Mouse (Mus musculus) cerebellum, postnatal 25 days (tissue): Measurements from ENCODE around the gene Akap2.

Source experiments
- DNase-seq, 2 experiments: peaks; one replicate each; pipeline ENCODE4 v3.0.0; 2021; ENCODE audit warnings: mixed read lengths in 2 of 2

Akap2 gene

DNA sequence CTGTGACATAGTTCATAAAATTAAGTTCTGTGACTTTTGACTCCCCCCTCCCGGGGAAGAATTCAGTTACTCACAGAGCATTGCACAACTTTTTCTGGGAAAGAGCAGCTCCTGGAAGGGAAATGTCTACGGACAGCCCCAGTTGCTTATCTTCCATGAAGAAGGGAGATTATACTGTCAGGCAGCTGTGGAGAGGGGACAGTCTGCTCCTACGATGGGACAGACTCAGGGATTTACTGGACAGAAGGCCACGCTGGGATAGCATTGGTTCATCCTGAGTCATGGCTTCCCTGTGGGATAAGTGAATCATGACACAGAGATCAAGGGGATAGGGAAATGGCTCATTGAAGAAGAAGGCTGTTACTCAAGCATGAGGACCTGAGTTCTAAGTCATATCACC lies 121.9 kb downstream of the Akap2 start:
- no peak for DNase-seq

DNA sequence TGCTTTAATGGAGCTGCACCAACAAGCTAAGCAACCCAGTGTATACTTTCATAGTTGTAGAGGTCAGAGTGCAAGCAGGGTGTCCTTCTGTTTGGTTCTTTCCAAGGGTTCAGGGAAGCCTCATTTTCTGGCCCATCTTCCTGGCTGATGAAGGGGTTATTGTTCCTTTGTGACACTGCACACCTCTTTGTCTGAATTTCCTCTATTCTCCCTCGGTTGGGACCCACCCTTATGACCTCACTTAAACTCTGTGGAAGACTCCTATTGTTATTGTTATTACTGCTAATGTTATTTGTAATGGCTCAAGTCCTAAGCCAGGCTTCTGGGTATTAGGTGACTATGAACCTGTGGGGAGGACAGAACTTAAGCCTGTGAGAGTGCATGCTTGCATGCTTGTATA lies 124.5 kb downstream of the Akap2 start:
- no peak for DNase-seq

DNA sequence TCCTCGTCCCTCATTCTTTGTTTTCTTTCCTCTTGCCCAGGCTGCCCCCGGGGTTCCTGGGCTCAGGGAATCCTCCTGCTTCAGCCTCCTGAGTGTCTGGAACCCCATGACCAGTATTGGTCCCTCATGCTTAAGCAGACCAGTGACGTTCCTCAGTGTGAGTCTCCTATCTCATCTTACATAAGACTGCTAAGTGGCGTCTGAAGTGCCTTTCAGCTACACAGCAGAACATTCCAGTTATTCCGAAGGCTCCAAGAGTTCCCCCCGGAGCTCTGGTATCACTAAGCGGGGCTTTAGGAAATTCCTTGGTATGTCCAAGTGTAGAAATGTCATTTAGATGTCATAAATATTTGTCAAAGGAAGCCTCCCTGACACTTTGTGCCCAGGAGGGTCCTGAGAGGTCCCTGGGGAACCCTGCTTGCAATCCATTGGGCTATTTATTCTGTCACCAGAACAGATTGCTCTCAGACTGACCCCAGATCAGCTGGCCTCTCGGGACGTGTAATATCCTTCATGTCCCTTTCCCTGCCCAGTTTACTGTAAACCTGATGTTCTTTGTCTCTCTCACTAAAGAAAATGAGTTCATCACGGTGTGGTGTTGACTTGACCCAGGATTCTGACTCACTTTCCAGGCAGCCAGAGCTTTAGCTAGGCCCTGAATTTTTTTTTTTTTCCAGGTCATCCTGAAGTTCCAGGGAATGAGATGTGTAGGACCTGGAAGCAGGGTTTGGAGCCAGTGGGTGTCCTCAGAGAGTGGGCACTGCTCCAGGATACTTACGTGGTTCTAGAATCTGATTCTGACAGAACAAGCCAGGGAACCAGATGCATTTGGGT lies 125.2 kb downstream of the Akap2 start:
- no peak for DNase-seq

DNA sequence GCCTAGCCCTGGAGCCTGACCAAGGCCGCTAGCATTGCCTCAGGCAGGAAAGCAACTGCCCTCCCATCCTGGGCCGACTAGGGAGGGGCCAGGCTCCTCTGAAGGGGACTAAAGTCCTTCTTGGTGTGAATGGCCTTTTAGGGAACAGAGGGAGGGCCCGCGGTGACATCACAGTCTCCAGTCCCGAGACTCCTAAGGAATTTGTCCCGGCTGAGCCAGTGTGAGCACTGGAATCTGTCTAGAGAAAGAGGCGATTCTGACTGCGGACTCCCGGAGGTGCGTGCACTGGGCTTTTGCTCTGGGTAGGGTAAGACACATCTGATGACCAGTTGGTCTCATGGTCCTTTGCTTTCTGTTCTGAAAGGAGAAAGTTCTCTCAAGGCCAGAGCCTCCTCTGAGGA lies 127.6 kb downstream of the Akap2 start:
- DNase-seq = peak; percentile 17 to 31

DNA sequence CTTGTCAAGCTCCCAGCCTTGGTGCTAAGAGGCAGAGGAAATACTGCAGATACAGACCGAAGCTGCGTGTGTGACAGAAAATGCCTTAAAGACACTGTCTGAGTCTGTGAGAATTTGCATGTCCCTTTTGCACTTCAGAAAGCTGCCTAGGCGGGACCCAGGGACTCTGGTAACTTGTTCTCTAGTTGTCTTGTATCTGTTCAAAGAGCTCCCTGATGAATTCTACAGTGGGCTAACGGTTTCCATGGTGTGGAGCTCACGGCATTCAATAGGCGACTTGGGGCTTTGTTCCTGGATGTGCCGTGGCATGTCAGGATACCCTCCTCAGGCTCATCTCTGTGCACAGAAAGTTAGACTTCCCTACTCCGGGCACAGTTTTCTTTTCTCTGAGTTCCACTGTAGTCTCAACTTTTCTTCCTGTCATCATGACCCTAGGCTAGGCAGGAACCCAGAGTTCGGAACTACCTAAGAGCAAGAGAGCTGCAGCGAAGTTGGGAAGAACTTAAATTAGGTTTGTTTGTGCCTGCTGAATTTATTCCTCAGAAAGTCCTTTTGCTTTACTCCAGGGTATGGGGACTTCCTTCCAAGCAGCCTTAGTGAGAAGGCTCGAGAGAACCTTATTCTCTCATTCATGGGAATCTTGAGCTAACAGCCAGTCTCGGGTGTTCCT lies 128.2 kb downstream of the Akap2 start:
- DNase-seq = no peak

DNA sequence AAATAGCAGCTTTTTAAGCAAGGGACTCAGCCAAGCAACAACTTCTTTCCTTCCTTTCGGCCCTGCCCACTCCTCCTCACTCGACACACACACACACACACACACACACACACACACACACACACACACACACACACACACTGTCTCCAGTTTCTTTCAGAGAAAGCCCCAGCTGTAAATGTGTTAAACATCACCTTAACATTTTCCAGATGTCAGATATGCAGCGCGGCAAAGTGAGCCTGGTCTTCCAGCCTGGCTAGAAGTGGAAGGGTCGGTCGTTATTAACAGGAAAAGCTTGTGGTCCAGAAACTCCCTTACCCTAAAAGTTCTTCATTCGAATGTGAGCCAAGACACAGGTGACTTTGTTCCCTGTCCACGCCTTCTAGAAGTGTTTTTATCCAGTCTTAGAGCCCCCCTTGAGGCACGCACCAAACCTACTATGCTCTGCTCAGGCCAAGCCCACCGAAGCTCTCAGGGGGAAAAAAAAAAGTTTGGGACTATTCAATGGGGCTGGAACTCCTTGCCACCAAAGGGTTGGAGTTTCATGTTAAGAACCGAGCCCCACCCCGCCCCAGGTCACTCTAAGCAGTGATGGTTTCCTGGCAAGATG lies 129.0 kb downstream of the Akap2 start:
- DNase-seq = no peak

DNA sequence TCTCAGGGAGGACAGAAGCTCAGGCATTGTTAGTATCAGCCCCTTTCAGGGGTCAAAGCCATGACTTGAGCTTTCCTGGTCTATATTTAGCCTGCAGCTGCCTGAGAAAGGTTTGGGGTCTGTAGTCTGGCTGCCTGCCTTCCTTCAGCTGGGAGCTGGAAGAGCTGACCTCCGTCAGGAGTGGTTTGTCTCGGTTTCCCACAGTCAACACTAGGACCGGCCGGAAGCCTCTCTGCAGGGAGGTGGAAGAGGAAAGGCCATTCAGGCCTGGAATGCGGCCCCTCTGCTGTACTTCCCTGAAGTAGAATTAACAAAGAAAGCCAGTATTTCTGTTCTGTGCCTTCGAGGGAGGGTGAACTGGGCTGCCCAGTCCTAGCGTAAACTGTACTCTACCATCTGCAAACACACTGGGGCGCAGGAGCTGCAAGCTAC lies 129.6 kb downstream of the Akap2 start:
- no peak for DNase-seq

DNA sequence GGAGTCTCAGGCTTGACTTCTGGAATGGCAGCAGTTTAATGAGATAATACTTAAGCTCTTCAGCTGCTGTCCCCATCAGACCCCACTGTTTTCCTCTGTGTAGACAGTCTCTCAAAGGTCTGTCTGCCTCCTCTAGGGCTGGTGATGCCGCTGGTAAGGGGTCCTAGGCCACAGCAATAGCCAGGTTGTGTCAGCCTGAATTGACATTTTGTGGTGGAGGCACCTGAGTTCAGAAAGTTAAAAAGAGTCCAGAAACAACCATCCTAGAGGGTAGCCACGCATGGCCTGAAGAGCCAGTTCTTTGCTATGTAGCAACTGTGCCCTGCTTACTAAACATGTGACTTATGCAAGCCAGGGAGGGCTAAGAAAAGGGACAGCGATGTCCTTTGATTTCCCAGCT lies 130.2 kb downstream of the Akap2 start:
- no peak for DNase-seq

DNA sequence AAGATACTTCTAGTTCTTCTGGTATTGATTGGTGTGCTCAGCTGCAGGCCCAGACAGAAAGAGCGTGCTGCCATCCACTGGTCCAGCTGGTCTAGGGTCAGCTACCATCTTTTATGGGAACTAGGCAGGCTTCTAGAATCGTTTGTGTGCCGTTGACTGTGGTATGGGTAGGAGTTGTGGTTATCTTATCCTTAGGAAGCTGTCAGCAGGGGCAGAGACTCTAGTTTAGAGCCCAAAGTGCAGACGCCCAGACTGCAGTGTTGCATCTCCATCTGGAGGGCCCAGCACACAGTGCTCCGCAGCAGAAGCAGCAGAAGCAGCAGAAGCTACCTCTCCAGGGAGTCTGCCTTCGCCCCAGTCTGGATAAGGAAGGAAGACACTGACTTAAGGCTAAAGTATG lies 132.0 kb downstream of the Akap2 start:
- DNase-seq = no peak

DNA sequence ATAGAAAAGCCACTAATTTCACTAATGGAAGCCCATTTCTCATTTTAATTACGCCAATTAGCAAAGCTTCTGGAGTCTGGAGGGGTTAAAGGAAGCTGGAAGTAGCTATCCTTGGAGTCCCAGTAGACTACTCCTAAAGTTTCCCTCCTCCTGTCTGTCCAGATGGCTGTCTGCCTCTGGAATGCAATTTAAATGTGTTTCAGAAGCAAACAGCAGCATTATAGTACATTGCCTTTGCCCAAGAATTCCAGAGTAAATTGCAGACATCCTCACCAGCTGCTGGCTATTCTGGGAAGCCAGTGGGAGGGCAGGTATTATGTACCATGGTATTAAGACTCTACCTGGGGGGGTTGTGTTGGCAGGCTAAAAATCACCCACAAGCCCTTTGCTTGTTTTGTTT lies 134.3 kb downstream of the Akap2 start:
- no peak for DNase-seq

DNA sequence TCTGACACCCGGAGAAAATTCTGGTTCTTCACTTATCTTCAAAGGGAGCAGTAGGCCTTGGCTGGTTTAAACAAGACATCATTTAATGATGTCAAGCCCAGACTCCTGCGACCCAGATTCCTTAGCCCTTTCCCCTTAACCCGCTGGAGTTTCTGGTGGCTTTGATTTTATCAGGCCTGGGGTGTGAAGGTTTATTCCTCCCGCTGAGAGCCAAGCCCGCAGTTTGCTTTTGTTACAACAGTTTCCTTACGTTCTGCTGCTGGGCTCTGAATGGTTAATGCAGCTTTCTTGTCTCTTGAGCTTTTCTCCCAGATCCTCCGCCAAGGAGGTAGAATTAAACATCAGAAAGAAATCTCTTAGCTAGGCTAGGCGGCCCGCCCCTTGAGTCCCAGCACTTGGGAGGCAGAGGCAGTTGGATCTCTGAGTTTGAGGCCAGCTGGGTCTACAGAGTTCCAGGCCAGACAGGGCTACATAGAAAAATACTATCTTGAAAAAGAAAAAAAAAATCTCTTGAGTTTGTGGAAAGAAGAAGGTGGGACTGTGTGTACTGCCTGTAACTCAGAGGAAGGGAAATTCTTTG lies 135.1 kb downstream of the Akap2 start:
- DNase-seq = no peak

DNA sequence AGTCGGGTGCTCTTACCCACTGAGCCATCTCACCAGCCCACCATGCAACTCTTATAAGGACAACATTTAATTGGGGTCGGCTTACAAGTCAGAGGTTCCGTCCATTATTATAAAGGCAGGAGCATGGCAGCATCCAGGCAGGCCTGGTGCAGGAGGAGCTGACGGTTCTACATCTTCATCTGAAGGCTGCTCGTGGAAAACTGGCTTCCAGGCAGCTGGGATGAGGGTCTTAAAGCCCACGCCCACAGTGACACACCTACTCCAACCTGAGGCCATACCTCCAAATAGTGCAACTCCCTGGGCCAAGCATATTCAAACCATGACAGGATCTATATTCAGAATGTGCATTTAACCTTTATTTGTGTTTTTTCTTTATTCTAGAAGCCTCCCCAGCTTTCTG lies 136.7 kb downstream of the Akap2 start:
- DNase-seq = no peak

DNA sequence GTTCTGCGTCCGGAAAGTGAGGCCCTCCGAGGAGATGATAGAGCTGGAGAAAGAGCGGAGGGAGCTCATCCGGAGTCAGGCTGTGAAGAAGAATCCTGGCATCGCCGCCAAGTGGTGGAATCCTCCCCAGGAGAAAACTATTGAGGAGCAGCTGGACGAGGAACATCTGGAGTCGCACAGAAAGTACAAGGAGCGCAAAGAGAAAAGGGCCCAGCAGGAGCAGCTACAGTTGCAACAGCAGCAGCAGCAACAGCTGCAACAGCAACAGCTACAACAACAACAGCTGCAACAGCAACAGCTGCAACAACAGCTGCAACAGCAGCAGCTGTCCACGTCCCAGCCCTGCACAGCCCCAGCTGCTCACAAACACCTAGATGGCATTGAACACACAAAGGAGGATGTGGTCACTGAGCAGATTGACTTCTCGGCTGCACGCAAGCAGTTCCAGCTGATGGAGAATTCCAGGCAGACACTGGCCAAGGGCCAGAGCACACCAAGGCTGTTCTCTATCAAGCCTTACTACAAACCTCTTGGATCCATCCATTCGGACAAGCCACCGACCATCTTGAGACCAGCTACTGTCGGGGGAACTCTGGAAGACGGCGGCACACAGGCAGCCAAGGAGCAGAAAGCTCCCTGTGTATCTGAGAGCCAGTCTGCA lies 138.0 kb downstream of the Akap2 start:
- DNase-seq = no peak

DNA sequence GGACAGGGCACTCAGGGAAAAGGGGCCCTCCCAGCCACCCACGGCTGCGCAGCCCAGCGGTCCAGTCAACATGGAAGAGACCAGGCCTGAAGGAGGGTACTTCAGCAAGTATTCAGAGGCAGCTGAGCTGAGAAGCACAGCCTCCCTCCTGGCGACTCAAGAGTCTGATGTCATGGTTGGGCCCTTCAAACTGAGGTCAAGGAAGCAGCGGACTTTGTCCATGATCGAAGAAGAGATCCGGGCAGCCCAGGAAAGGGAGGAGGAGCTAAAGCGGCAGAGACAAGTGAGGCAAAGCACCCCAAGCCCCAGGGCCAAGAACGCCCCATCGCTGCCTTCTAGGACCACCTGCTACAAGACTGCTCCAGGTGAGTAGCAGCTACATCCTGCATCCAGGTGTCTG lies 139.2 kb downstream of the Akap2 start:
- DNase-seq = no peak

DNA sequence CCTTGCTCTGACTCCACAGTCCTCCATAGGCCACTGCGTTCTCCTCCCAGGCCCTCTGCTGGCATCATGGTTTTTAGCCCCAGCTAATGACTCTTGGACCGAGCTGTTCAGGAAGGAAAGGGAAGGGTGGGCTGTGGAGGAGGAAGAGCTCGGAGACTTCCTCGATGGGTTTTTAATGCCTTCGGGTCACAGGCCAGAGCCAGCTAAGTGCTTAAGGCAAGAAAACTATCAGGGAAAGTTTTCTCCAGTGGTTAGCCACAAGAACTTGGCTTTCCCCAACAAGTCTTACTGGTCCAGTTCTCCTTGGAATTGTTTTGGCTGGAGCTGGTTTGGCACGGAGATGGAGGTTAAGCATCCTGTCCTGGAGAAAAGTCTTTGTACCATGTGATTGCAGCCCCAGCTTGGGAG lies 142.8 kb downstream of the Akap2 start:
- DNase-seq = no peak

DNA sequence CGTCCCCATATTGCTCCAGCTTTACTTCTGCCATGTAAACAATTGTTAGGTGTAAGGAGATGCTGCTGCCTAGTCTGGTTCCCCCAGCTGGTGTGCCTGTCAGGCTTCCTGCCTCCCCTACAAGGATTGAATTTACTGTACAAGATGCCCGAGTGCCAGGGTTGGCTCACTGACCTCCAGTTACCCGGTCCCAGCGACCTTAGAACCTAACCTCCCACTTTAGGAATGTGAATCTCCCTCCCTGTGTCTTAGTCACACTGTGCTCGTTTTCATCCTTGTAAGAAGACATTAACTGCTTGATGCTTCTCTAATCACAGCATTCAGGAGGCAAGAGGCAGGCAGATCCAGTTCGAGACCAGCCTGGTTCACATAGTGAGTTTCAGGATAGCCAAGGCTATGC lies 143.7 kb downstream of the Akap2 start:
- DNase-seq = no peak

DNA sequence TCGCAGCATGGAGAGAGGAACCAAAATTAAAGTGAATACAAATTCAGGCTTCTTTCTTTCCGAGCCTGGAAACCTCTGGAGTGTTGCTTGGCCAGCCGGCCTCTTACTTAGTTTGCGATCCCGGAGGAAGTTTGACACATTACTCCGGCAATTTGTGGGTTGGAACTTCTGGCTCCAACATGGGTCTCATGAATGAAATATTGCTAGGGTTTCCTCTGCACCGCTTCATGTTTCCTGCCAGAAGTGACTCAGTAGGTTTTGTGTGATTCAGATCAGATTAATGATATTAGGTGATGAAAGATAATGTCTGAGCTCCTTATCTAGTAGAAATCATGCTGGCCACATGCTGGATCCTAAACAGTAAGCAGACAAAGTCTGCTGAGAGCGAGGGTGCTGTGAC lies 144.4 kb downstream of the Akap2 start:
- DNase-seq = no peak

DNA sequence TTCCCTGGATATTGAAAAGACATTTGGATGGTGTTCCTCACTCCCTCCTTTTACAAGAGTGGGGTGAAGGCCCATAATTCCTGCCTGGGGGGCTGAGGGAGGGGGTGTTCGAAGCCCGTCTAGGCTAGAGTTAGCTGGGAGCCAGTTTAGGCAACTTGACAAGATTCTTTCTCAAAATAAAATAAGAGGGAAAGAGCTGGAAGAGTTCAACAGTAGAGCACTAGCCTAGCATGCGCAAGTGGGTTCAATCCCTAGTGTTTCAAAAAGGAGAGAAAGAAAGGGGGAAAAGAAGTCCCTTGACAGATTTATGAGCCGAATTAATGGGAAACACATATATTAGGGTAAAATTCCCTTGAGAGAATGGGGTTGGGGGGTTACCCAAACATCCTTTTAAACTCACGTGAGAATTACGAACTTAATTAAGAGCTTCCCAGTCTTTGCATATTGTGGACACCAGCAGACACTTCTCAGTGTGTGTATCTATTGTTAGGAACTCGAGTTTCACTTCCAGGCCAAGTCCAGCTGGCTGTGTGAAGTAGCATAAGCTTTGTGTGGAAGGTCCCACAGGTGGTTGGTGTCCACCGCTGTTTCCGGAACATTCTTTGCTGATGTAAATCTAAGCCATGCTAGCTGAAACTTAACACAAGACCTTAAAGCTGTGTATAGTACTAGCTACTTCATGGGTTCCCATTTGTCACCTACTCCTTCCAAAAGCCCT lies 145.0 kb downstream of the Akap2 start:
- DNase-seq = no peak

DNA sequence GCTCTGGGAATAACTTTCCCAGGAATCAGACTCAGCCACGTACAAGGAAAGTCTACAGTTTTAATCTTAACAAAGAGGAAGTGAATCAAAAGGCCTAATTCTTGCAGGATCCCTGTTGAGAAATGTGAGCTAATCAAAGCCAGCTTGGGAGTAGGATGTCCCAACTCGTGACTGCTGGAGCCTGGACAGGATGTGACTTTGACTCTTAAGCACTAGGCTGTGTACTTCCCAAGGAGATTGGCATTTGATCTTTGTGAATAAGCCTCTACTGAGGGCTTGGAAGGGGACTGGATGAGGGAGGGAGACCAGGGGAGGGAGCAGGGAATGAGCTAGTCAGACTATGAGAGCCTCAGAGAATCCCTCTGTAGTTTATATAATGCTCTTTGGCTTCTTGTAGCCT lies 148.6 kb downstream of the Akap2 start:
- DNase-seq = no peak

DNA sequence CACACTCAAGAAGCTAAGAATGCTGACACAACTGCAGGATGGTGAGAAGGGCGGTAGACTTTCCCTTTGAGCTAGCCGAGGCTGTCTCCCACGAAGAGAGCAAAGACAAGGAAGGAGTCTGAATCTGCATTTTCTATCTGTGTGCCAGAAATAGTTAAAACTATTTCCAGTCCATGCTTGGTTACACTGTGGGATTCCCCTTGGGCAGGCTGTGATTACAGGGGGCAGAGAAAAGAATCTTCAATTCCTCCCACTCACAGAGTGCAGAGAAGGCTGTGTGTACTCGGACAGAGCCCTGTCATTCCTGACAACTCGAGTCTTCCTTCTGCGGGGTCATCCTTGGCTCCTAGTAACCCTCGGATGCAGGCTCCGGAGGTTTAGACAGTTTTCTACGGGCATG lies 149.5 kb downstream of the Akap2 start:
- no peak for DNase-seq

DNA sequence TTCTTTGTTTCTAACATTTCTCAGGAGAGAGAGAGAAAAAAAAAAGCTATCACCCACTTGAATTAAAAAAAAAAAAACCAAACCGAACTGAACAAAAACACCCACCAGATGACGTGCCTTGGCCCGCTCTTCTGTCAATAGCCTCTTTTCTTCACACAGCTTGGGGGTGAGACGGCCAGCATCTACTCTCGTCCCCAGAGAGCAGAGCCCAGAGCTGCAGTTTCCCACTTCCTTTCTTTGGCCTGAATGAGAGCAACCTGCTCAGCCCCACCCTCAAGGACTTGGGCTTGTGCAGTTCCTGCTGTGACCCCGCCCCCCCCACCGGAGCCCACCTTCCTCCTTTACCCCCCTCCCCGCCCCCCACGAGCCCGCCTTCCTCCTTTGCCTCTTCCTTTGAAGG lies 150.0 kb downstream of the Akap2 start:
- no peak for DNase-seq

DNA sequence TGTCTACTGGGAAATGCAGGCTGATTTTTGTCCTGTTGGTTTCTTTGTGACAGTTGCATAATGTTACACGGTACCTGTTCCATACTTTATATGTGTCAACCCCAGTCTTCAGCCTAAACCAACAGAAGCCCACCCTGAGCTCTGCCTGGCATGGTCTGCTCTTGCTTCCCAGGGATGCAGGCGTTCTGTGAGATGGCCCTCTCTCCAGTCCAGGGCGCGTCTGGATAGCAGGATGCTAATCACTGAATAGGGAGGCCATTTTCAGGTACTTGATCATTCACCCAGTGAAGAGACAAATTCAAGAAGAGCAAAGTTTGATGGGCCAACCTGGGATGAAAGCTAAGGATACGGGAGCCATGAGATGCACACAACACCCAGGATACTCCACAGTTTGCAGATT lies 161.7 kb downstream of the Akap2 start:
- DNase-seq = no peak
